Mouse (Mus musculus) cortical plate, adult 2 months (tissue): Measurements from ENCODE around the gene Olfr376. TPM values are rescaled to one million over a fixed set of nuclear protein-coding genes. Genes with fewer than 3 reads are reported as not detected.

Experiments used
- H3K27ac ChIP-seq: fragments of 200-500 bp; 2 replicates; pipeline ENCODE4 v1.5.1; 2012; ENCODE audit warnings: low read length, control low read depth, inconsistent platforms; ENCODE audit not compliant: insufficient read depth
- H3K4me1 ChIP-seq: fragments of 200-500 bp; 2 replicates; pipeline ENCODE4 v1.6.1; 2011; ENCODE audit warnings: low read length; ENCODE audit not compliant: control insufficient read depth, insufficient read depth
- H3K4me3 ChIP-seq: fragments of 200-500 bp; 2 replicates; pipeline ENCODE4 v1.5.1; 2011; ENCODE audit warnings: mild to moderate bottlenecking, low read length, control low read depth; ENCODE audit not compliant: insufficient read depth
- CTCF ChIP-seq: fragments of 200-500 bp; IDR thresholded peaks from 2 replicates; pipeline ENCODE4 v1.5.1; 2011; ENCODE audit warnings: mild to moderate bottlenecking, control low read depth, low read length; ENCODE audit not compliant: insufficient read depth; ENCODE audit errors: extremely low read depth
- POLR2A ChIP-seq: fragments of 200-500 bp; IDR thresholded peaks from 2 replicates; pipeline ENCODE4 v1.6.1; 2011; ENCODE audit warnings: mild to moderate bottlenecking, low read length, control low read depth; ENCODE audit not compliant: insufficient read depth; ENCODE audit errors: extremely low read depth
- polyA plus RNA-seq: library from polyadenylated mRNA; depleted of rRNA; stranded (reverse); fragments of >200 nt; gene quantifications from 2 replicates; pipeline ENCODE4 v1.2.3, GENCODE M21; 2012; rRNA removed

The Olfr376 gene
- not detected in 2 replicates for polyA plus RNA-seq

DNA sequence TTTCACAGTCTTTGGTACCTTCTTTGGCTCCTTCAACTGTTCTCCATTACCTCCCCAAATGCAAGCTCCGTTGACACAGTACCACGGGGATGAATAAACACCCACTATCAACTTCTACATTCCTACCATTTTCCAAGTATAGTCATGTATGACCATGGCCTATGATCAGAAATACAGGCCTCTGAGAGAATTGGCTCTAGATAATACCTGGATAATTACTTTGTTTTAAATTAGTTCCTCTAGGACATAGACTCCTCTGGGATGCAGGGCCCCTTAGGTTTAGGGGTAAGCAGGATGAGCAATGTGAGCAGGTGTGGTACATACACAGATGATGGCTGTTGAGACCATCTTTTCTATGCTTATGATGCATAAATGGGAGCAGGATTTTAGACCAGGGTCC, at the start of gene Olfr376:
Gene Olfr376, plus strand, starts transcription at position 301 of the 400 bp plus-strand sequence.
- TF ChIP-seq POLR2A = no peak
- no peak for TF ChIP-seq CTCF
- Histone ChIP-seq H3K4me1 (no peaks in the 10 kb centered on the region), H3K4me3 (no peak within 1 kb of the TSS), H3K27ac (no peak within 1 kb of the TSS)

DNA sequence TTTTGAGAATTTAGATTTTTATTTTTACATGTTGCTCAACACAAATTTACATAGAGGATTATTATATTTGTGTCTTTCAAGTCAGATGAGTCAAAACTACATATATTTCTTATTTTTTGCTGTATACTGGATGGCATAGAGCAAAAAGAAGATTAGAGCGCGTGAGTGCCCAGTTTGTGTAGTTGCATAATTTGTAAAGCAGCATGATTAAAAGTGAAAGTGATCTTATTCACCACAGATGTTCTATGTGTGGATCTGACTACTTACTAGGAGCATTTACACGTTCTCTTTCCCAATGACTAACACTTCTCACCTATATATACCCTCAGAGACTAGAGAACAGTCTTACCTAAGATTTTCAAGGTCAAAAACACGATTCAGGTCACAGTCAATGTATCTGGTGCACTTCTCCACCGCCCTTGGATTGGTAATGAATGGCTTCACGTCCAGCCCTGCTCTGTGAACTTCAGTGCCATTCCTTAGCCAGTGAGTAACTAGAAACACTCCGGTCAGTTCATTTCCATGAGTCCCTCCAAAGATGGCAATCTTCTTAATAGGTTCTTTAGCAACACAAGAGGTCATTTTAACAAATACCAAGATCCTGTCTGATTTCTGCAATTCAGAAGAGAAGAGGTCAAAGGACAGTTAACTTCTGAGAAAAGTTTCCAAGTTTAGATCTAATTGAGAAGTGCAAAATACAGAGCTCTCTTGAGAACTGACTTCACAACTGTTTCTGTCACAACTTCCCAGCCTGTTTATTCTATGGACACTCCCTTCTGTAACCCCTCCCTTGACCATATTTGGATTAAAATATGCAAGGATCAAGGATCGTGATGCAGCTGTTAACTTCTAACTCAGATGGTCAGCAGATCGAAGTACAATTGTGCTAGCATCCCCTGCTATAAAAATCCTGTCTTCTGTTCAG, 46.9 kb upstream of the Olfr376 start:
- peak overlapping the region; percentile 30 for H3K4me3 ChIP-seq
- TF ChIP-seq POLR2A = no peak
- TF ChIP-seq CTCF = no peak
- H3K27ac ChIP-seq = peak overlapping the region; percentile 73; the same call in 1 of the 2 replicates
- H3K4me1 ChIP-seq = no peaks in the 10 kb centered on the region

DNA sequence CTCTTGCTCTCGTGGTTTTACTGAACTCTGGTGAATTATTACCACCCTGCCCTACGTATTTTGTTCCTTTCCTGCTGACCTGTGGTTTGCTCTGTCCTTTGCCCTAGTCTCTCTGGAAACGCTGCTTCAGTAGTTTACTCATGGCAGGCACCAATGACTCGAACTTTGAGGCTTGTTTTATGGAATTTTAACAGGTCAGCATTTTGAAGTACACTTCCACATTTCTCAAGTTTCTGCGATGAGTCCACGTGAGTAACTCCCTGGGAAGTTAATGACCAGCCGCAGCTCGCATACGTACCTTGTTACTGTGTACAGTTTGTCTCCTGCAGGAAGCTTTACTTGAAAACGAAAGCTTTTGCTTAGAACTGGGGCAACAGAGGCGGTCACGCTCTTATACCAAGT, 44.6 kb upstream of the Olfr376 start:
- H3K27ac ChIP-seq = no peak overlapping the region
- no peaks in the 10 kb centered on the region for H3K4me1 ChIP-seq
- no peak overlapping the region for H3K4me3 ChIP-seq
- TF ChIP-seq POLR2A (no peak), CTCF (no peak)

DNA sequence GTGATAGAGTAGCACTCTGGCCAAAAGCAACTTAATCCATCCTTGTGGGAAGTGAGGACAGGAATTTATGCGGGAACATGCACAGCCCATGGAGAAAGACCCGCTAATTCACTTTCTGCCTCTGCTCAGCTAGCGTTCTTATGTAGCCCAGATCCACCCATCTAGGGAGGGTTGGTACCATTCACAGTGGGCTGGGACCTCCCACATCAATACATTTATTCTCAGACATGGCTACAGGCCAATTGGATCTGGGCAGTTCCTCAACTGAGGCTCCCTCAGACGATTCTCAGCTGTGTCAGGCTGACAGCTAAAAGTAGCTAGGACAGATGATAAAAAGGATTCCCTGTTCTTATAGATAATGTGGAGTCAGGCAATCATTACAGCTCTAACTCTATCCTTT, 43.7 kb upstream of the Olfr376 start:
- no peaks in the 10 kb centered on the region for H3K4me1 ChIP-seq
- no peak overlapping the region for H3K4me3 ChIP-seq
- TF ChIP-seq POLR2A = no peak
- TF ChIP-seq CTCF = no peak
- no peak overlapping the region for H3K27ac ChIP-seq

DNA sequence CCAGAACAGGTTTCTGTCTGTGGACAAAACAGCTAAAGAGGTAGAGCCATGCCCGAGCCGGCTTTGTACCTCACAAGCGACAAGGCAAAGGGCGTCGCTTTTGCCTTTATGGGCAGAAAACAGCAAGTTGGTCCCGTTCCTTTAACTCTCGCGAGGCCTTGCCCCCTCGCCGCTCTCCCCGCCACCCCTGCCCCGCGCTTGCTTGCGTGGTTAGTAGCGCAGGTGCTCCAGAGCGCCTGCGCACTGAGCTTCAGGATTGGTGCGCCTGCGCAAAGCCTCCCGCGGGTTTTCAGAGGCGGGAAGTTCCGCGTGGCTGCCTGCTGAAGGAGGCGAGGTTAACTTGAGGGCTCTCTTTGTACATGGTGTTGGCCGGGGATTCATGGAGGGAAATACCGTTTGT, 41.6 kb upstream of the Olfr376 start, which contains the start of the genes Aspa, Gm49340 and Spata22:
Gene Aspa, minus strand, starts transcription at position 155 of the 400 bp plus-strand sequence.
Gene Gm49340, plus strand, starts transcription at position 300 of the 400 bp plus-strand sequence.
Gene Spata22, plus strand, starts transcription at position 300 of the 400 bp plus-strand sequence.
- TF ChIP-seq CTCF = no peak
- no peak for TF ChIP-seq POLR2A

DNA sequence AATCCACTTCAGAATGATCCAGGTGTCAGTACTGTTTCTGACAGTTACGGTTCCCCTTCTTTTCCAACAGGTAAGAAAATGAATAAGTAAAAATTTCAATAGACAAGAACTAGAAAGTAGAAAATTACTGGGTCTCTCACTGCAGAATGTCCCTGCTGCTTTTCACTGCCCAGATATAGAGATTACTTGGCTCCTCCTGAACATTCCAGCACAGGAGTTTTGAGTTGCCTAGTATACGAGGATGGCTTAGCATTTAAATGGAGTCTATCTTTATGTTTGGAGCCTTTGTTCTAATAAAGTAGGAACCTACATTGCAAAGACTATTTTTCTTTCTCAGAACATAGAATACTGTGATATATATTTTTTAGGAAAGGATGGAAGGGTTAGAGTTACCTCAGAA, 37.7 kb upstream of the Olfr376 start:
- no peaks in the 10 kb centered on the region for H3K4me1 ChIP-seq
- TF ChIP-seq POLR2A (no peak), CTCF (no peak)
- no peak overlapping the region for H3K4me3 ChIP-seq
- H3K27ac ChIP-seq = no peak overlapping the region

More for the DNA sequence above, 41.6 kb upstream of the Olfr376 start, which contains the start of the genes Aspa, Gm49340 and Spata22:
- Histone ChIP-seq H3K4me1 (no peaks in the 10 kb centered on the region), H3K27ac (no peak within 1 kb of the TSS), H3K4me3 (no peak within 1 kb of the TSS)

DNA sequence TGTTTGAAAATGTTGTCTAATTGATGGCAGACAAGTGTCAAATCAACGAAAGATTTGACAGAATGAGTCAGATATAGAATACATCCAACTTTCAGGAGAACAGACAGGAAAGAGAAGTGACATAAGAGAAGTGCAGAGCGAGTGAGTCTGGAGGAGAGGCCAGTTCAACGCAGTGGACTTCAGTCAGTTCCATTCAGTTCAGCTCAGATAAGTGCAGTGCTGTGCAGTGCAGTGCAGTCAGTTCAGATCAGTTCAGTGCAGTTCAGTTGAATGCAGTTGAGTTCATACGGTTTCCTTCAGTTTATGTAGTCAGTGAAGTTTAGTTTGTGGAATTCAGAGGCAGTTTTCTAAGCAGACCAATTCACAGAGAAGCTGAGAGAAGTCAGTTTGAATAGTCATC, 34.1 kb upstream of the Olfr376 start:
- Histone ChIP-seq H3K4me1 (no peaks in the 10 kb centered on the region), H3K4me3 (no peak overlapping the region), H3K27ac (no peak overlapping the region)
- TF ChIP-seq POLR2A (no peak), CTCF (no peak)

DNA sequence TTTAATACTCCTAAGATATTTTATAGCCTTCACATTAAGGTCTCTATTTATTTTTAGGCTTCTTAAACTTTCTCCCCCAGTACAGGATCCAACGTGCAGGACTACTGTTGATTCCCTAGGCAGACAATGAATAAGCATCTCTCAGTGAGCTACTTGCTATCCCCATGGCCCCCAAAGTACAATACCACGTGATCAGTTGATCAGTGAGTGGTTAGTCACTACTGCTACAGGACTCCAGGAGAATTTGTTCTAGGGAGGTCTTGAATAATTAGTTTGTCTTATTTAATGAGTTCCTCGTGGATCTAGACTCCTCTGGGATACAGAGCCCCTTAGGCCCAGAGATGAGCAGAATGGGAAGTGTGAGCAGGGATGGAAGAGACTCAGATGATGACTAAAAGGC, 20.6 kb upstream of the Olfr376 start, which contains the start of gene Olfr20:
Gene Olfr20, plus strand, starts transcription at position 301 of the 400 bp plus-strand sequence.
- no peak within 1 kb of the TSS for H3K4me3 ChIP-seq
- TF ChIP-seq POLR2A (no peak), CTCF (no peak)
- H3K4me1 ChIP-seq = no peaks in the 10 kb centered on the region
- H3K27ac ChIP-seq = no peak within 1 kb of the TSS

DNA sequence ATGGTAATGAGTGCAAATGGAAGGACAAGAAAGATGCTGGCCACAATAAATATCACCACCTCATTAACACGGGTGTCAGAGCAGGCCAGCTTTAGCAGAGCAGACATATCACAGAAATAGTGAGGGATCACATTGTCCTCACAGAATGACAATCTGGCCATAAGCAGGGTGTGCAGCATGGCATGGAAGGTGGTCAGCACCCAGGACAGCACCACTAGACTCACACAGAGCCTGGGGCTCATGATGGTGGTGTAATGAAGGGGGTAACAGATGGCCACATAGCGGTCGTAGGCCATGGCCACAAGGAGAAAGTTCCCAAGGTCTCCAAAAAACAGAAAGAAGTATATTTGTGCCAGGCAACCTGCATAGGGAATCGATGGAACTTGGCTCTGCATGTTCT, 24.3 kb downstream of the Olfr376 start:
- no peak overlapping the region for H3K4me3 ChIP-seq
- no peaks in the 10 kb centered on the region for H3K4me1 ChIP-seq
- no peak for TF ChIP-seq POLR2A
- no peak for TF ChIP-seq CTCF
- no peak overlapping the region for H3K27ac ChIP-seq
